ENCODE assay signal across 16 mouse cellular contexts in genomic region chr10:122962651-122963050, GRCm38 (mm10).
"Had no signal": no experiment of that assay in that cellular context is flagged by ENCODE, and none has a peak within 500 bp of the region (broad histone marks: within the 10 kb centered on the region; RNA-seq: fewer than 3 reads in every experiment).

No protein-coding gene starts in this region.

- H3K9me3 ChIP-seq: kidney, embryonic 15.5 days; limb, embryonic 15.5 days; midbrain, embryonic 15.5 days had no signal

- H3K36me3 ChIP-seq: kidney, embryonic 15.5 days; limb, embryonic 12.5 days; limb, embryonic 15.5 days; midbrain, embryonic 15.5 days had no signal

- H3K27me3 ChIP-seq: kidney, embryonic 15.5 days; limb, embryonic 15.5 days; midbrain, embryonic 15.5 days had no signal

- ATAC-seq: liver, postnatal 0 days; lung, postnatal 0 days had no signal

- H3K4me3 ChIP-seq: myocyte had no signal

- H3K27ac ChIP-seq: limb, embryonic 12.5 days; limb, embryonic 15.5 days; liver, embryonic 14.5 days; macrophage had no signal

- H3K9ac ChIP-seq: limb, embryonic 15.5 days; liver, embryonic 14.5 days; liver, postnatal 0 days had no signal

- DNase-seq: kidney, adult 11 months; kidney, adult 8-10 months; kidney, postnatal 10 days; kidney, postnatal 36 days; left cerebral cortex, postnatal 4 days; liver, postnatal 0 days; thymus, adult 18-20 months; thymus, postnatal 36 days had no signal
